Mouse (Mus musculus): ENCODE measurements around the gene Kcnj15. TPM values are rescaled to one million over a fixed set of nuclear protein-coding genes. Genes with fewer than 3 reads are reported as not detected.

Gene Kcnj15
- polyA plus RNA-seq (2012; rRNA removed), result 0.08 TPM in 2 replicates

DNA sequence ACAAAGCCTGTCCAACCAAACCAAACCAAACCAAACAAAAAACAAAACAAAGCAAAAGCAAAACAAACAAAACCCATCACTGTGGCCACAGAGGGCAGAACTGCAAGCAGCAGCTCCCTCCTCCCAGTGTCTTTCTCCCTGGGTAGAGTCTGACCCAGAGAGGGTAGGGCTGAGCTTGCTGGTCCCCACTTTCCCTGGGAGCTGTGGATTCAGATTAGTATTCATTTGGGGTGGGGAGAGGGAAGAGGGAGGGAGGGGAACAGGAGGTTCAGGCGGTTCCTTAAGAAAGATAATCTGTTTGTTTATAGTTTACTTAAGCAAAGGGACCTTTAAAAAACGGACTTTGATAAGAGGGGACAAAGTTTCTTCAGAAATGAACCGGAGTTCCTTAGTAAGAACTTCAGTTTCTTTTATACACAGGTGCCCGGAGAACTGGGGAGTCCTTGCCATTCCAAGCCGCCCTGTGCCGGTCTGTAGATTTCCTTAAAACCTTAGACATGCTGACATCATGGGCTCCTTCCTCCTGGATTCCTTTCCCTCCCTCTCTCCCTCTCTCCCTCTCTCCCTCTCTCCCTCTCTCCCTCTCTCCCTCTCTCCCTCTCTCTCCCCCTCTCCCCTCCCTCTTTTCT, at the start of gene Kcnj15:
Kcnj15 (plus strand) TSS at position 293 of the 629 bp plus-strand sequence.

Measured in colon, adult 2 months (tissue).